Mouse (Mus musculus) spleen, adult 2 months (tissue): Measurements from ENCODE around the gene Rere. TPM values are rescaled to one million over a fixed set of nuclear protein-coding genes. Genes with fewer than 3 reads are reported as not detected.

ENCODE experiments used
- DNase-seq, 2 experiments: peaks; one replicate each; pipeline versions ENCODE4 v3.0.0 to v3.0.0-alpha.2; 2012 to 2021; ENCODE audit warnings: low spot score in 2 of 2, low read depth in 1 of 2
- H3K27ac ChIP-seq: fragments of 200-500 bp; 2 replicates; pipeline ENCODE4 v1.5.1; 2012; ENCODE audit warnings: low read length, inconsistent platforms; ENCODE audit not compliant: insufficient read depth
- H3K27me3 ChIP-seq: fragments of 200-500 bp; 2 replicates; pipeline ENCODE4 v1.6.1; 2012; ENCODE audit warnings: mild to moderate bottlenecking, moderate library complexity, low read length, inconsistent platforms; ENCODE audit not compliant: control insufficient read depth, insufficient read depth
- H3K36me3 ChIP-seq: fragments of 200-500 bp; 2 replicates; pipeline ENCODE4 v1.6.1; 2012; ENCODE audit warnings: mild to moderate bottlenecking, low read length, inconsistent platforms; ENCODE audit not compliant: control insufficient read depth, insufficient read depth
- H3K4me1 ChIP-seq: fragments of 200-500 bp; 2 replicates; pipeline ENCODE4 v1.6.1; 2011; ENCODE audit warnings: inconsistent platforms; ENCODE audit not compliant: control insufficient read depth, insufficient read depth, insufficient read length
- H3K4me3 ChIP-seq: fragments of 200-500 bp; 2 replicates; pipeline ENCODE4 v1.5.1; 2011; ENCODE audit warnings: mild to moderate bottlenecking, inconsistent platforms; ENCODE audit not compliant: insufficient read depth, insufficient read length; ENCODE audit errors: extremely low read depth
- CTCF ChIP-seq: fragments of 200-500 bp; IDR thresholded peaks from 2 replicates; pipeline ENCODE4 v1.5.1; 2011; ENCODE audit warnings: mild to moderate bottlenecking, inconsistent platforms; ENCODE audit not compliant: insufficient read depth, insufficient read length, insufficient replicate concordance; ENCODE audit errors: extremely low read depth
- POLR2A ChIP-seq: fragments of 200-500 bp; IDR thresholded peaks from 2 replicates; pipeline ENCODE4 v1.6.1; 2011; ENCODE audit warnings: low read depth, low read length, inconsistent platforms
- WGBS: fragments of 180-500 bp; shearing (Covaris S2); methylation state at CpG from one replicate; pipeline ENCODE4 v1.1.7; 2018; 5-methylcytosine and 5-hydroxymethylcytosine counted together
- polyA plus RNA-seq: library from polyadenylated mRNA; depleted of rRNA; stranded (reverse); fragments of >200 nt; gene quantifications from 2 replicates; pipeline ENCODE4 v1.2.3, GENCODE M21; 2012

The Rere gene
- polyA plus RNA-seq, 1 experiment, result 66.2 TPM

GRCm38 (mm10) chr4:150606449-150607161, 325.2 kb downstream of the Rere start:
- TF ChIP-seq CTCF, result no peak
- TF ChIP-seq POLR2A, result no peak
- Histone ChIP-seq H3K27me3 (no peaks in the 10 kb centered on the region), H3K36me3 (peaks cover 8% of the 10 kb centered on the region), H3K4me1 (no peaks in the 10 kb centered on the region; the same call in 1 of the 2 replicates), H3K4me3 (no peak overlapping the region), H3K27ac (no peak overlapping the region)
- DNase-seq, result no peak
- 90% methylated on average over 3 of the region's 3 CpGs for WGBS

DNA sequence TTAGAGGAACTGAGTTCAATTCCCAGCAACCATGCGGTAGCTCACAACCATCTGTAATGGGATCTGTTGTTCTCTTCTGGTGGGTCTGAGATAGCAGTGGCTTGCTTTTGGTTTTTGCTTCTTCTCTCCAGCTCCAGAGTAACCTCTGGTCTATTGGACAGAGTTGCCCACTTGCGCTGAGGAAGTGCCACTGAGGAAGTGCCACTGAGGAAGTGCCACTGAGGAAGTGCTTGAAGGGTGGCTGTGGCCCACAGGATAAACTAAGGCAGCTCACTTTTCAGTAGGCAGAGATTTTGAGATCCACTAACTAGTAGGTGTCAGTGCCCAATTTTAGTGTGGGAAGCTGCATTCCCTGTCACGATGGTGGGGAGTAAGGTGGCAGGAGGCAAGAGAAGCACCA, 327.2 kb downstream of the Rere start:
- TF ChIP-seq CTCF (no peak), POLR2A (no peak)
- Histone ChIP-seq H3K4me3 (no peak overlapping the region), H3K36me3 (peaks cover 28% of the 10 kb centered on the region), H3K4me1 (no peaks in the 10 kb centered on the region; the same call in 1 of the 2 replicates), H3K27ac (no peak overlapping the region), H3K27me3 (no peaks in the 10 kb centered on the region)
- 74% methylated on average over 3 of the region's 3 CpGs for WGBS
- DNase-seq, result no peak

GRCm38 (mm10) chr4:150613715-150614114, 332.3 kb downstream of the Rere start:
- DNase-seq, result no peak
- Histone ChIP-seq H3K27ac (no peak overlapping the region), H3K4me3 (no peak overlapping the region), H3K27me3 (no peaks in the 10 kb centered on the region), H3K36me3 (peaks cover 75% of the 10 kb centered on the region), H3K4me1 (no peaks in the 10 kb centered on the region)
- WGBS, result 94% methylated on average over 7 of the region's 7 CpGs
- TF ChIP-seq POLR2A (no peak), CTCF (no peak)

GRCm38 (mm10) chr4:150615251-150616028, 334.0 kb downstream of the Rere start:
- no peaks in the 10 kb centered on the region for H3K4me1 ChIP-seq
- WGBS, result 87% methylated on average over 12 of the region's 12 CpGs
- H3K36me3 ChIP-seq, result peaks cover 75% of the 10 kb centered on the region
- H3K27me3 ChIP-seq, result no peaks in the 10 kb centered on the region
- H3K27ac ChIP-seq, result no peak overlapping the region
- no peak overlapping the region for H3K4me3 ChIP-seq
- no peak for TF ChIP-seq CTCF
- no peak for TF ChIP-seq POLR2A
- DNase-seq, result no peak

DNA sequence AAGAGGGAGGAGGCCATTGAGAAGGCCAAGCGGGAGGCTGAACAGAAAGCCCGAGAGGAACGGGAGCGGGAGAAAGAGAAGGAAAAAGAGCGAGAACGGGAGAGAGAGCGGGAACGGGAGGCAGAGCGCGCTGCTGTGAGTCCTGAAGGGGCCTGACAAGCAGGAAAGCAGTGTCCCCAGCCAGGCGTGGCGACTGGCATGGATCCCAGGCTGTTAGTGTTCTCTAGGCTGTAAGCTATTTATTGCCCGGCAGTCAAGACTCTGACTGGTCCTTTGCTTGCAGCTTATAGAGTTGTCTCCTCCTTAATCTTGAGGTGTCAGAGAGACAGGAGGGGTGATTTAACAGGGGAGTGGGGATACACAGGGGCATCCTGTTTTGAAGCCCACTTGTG, 334.6 kb downstream of the Rere start:
- Histone ChIP-seq H3K4me3 (no peak overlapping the region), H3K4me1 (no peaks in the 10 kb centered on the region), H3K27me3 (no peaks in the 10 kb centered on the region), H3K27ac (no peak overlapping the region), H3K36me3 (peaks cover 71% of the 10 kb centered on the region)
- 94% methylated on average over 13 of the region's 13 CpGs for WGBS
- no peak for TF ChIP-seq POLR2A
- TF ChIP-seq CTCF, result no peak
- DNase-seq, result no peak

GRCm38 (mm10) chr4:150616841-150617240, 335.4 kb downstream of the Rere start:
- H3K36me3 ChIP-seq, result peaks cover 67% of the 10 kb centered on the region
- no peaks in the 10 kb centered on the region for H3K27me3 ChIP-seq
- no peak overlapping the region for H3K4me3 ChIP-seq
- H3K4me1 ChIP-seq, result no peaks in the 10 kb centered on the region
- 96% methylated on average over 20 of the region's 20 CpGs for WGBS
- no peak for TF ChIP-seq CTCF
- no peak for TF ChIP-seq POLR2A
- H3K27ac ChIP-seq, result no peak overlapping the region
- no peak for DNase-seq

- Histone ChIP-seq H3K36me3 (peaks cover 54% of the 10 kb centered on the region), H3K27me3 (no peaks in the 10 kb centered on the region), H3K4me1 (no peaks in the 10 kb centered on the region), H3K4me3 (no peak overlapping the region), H3K27ac (no peak overlapping the region)
- no peak for DNase-seq
- 93% methylated on average over 7 of the region's 7 CpGs for WGBS
- TF ChIP-seq CTCF (no peak), POLR2A (no peak)
Observed at GRCm38 (mm10) chr4:150619011-150619410, 337.6 kb downstream of the Rere start.
